In the genomic region with DNA sequence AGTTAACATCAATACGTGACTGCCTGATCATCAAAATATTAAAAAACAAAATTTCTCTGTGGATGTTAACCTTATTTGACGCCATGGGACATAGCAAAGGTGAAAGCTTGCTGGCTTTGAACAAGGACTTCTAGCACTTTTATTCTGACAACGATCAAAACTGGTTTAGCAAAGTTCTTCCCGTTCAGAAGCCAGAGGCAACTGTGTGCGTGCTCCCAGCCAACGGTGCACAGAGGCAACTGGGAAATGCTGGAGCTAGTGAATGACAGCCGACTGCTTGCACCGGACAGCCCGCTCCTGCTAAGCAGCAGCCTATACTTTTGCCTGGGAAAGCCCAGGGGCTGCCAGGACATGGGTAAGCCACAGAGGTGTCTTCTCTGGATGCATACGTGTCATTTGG, we compare ENCODE assay signal across 25 mouse cellular contexts.
"Had no signal": no experiment of that assay in that cellular context is flagged by ENCODE, and none has a peak within 500 bp of the region (broad histone marks: within the 10 kb centered on the region; RNA-seq: fewer than 3 reads in every experiment).

No protein-coding gene starts in this region.

- H3K9ac ChIP-seq: heart, embryonic 12.5 days; hindbrain, embryonic 12.5 days; hindbrain, embryonic 14.5 days; intestine, embryonic 15.5 days; limb, embryonic 12.5 days; liver, embryonic 13.5 days; liver, embryonic 15.5 days had no signal

- DNase-seq: gastrocnemius, adult 2 months; gastrocnemius, postnatal 10 days; gastrocnemius, postnatal 25 days; heart, adult 18-20 months; heart, postnatal 10 days; heart, postnatal 4 days; kidney, postnatal 14 days; liver; liver, embryonic 13.5 days had no signal

- H3K9me3 ChIP-seq: heart, embryonic 10.5 days; heart, embryonic 12.5 days; hindbrain, embryonic 10.5 days; hindbrain, embryonic 12.5 days; intestine, embryonic 15.5 days; limb, embryonic 10.5 days; limb, embryonic 12.5 days; liver, embryonic 13.5 days; liver, embryonic 15.5 days had no signal

- ATAC-seq: hindbrain, embryonic 16.5 days; inflammation-experienced regulatory T-cells, adult 6 months; intestine, embryonic 15.5 days; intestine, postnatal 0 days had no signal

- H3K27me3 ChIP-seq: heart, embryonic 12.5 days; hindbrain, embryonic 12.5 days; intestine, embryonic 15.5 days; limb, embryonic 12.5 days; liver, embryonic 13.5 days; liver, embryonic 15.5 days had no signal

- H3K27ac ChIP-seq: gastrocnemius, adult 2 months; heart, embryonic 10.5 days; hindbrain, embryonic 10.5 days; hindbrain, embryonic 12.5 days; hindbrain, embryonic 14.5 days; intestine, embryonic 15.5 days; kidney, postnatal 0 days; layer of hippocampus, adult 2 months; left cerebral cortex, adult 2 months; limb, embryonic 10.5 days; limb, embryonic 12.5 days; liver, embryonic 13.5 days; liver, embryonic 15.5 days had no signal

- H3K4me3 ChIP-seq: gastrocnemius, adult 2 months; heart, embryonic 10.5 days; heart, embryonic 12.5 days; hindbrain, embryonic 10.5 days; hindbrain, embryonic 12.5 days; intestine, embryonic 15.5 days; layer of hippocampus, adult 2 months; left cerebral cortex, adult 2 months; limb, embryonic 10.5 days; limb, embryonic 12.5 days; liver, embryonic 13.5 days; liver, embryonic 15.5 days had no signal

- H3K4me1 ChIP-seq: heart, embryonic 10.5 days; hindbrain, embryonic 10.5 days; hindbrain, embryonic 12.5 days; limb, embryonic 10.5 days; limb, embryonic 12.5 days; liver, embryonic 13.5 days; liver, embryonic 15.5 days had no signal

- H3K36me3 ChIP-seq: heart, embryonic 10.5 days; heart, embryonic 12.5 days; hindbrain, embryonic 10.5 days; hindbrain, embryonic 12.5 days; intestine, embryonic 15.5 days; limb, embryonic 10.5 days; limb, embryonic 12.5 days; liver, embryonic 13.5 days; liver, embryonic 15.5 days had no signal

- H3K4me2 ChIP-seq: heart, embryonic 12.5 days; hindbrain, embryonic 12.5 days; hindbrain, embryonic 14.5 days; intestine, embryonic 15.5 days; limb, embryonic 12.5 days; liver, embryonic 11.5 days; liver, embryonic 13.5 days; liver, embryonic 15.5 days had no signal
